Mouse (Mus musculus) stomach, embryonic 16.5 days (tissue): Measurements from ENCODE around the gene Zbtb38. TPM values are rescaled to one million over a fixed set of nuclear protein-coding genes. Genes with fewer than 3 reads are reported as not detected.

Source experiments
- ATAC-seq: fragments of 200-750 bp; cut with Nextera tagmentation; 2 replicates; pipeline ENCODE4 v1.8.0; 2017; ENCODE audit warnings: moderate number of reproducible peaks, moderate TSS enrichment; ENCODE audit not compliant: insufficient read depth, low FRiP score
- H3K27ac ChIP-seq: fragments of 300-500 bp; sonication (generic); 2 replicates; pipeline ENCODE4 v1.5.1; 2014; ENCODE audit warnings: low read length
- H3K27me3 ChIP-seq: fragments of 300-500 bp; sonication (generic); 2 replicates; pipeline ENCODE4 v1.6.1; 2014; ENCODE audit warnings: low read length, control low read depth, mixed read lengths; ENCODE audit not compliant: control insufficient read depth, insufficient read depth
- H3K36me3 ChIP-seq: fragments of 300-500 bp; sonication (generic); 2 replicates; pipeline ENCODE4 v1.6.1; 2014; ENCODE audit warnings: low read length; ENCODE audit not compliant: control insufficient read depth, insufficient read depth
- H3K4me1 ChIP-seq: fragments of 300-500 bp; sonication (generic); 2 replicates; pipeline ENCODE4 v1.6.1; 2014; ENCODE audit warnings: low read length, control low read depth, mixed read lengths; ENCODE audit not compliant: control insufficient read depth, insufficient read depth
- H3K4me2 ChIP-seq: fragments of 300-500 bp; sonication (generic); 2 replicates; pipeline ENCODE4 v1.6.1; 2014; ENCODE audit warnings: low read depth, low read length, mixed read lengths
- H3K4me3 ChIP-seq: fragments of 300-500 bp; sonication (generic); replicated peaks from 2 replicates; pipeline ENCODE4 v1.5.1; 2014; ENCODE audit warnings: mild to moderate bottlenecking, low read length
- H3K9ac ChIP-seq: fragments of 300-500 bp; sonication (generic); 2 replicates; pipeline ENCODE4 v1.6.1; 2014; ENCODE audit warnings: low read length
- H3K9me3 ChIP-seq: fragments of 300-500 bp; sonication (generic); replicated peaks from 2 replicates; pipeline ENCODE4 v1.6.1; 2016; ENCODE audit warnings: low read length, control low read depth; ENCODE audit not compliant: control insufficient read depth
- WGBS: fragments of 180-500 bp; shearing (Covaris S2); extraction: QIAGEN DNeasy Blood & Tissue Kit; methylation state at CpG from one replicate; pipeline ENCODE4 v1.1.7; 2014; 5-methylcytosine and 5-hydroxymethylcytosine counted together
- polyA plus RNA-seq: library from polyadenylated mRNA; unstranded; fragments of >200 nt; fragmentation: Nextera tagmentation; extraction: Ambion mirVana; gene quantifications from 2 replicates; pipeline ENCODE4 v1.2.1, GENCODE M21; 2015

Gene Zbtb38
- polyA plus RNA-seq, 1 experiment from 2014 or later: 19.4 TPM

DNA sequence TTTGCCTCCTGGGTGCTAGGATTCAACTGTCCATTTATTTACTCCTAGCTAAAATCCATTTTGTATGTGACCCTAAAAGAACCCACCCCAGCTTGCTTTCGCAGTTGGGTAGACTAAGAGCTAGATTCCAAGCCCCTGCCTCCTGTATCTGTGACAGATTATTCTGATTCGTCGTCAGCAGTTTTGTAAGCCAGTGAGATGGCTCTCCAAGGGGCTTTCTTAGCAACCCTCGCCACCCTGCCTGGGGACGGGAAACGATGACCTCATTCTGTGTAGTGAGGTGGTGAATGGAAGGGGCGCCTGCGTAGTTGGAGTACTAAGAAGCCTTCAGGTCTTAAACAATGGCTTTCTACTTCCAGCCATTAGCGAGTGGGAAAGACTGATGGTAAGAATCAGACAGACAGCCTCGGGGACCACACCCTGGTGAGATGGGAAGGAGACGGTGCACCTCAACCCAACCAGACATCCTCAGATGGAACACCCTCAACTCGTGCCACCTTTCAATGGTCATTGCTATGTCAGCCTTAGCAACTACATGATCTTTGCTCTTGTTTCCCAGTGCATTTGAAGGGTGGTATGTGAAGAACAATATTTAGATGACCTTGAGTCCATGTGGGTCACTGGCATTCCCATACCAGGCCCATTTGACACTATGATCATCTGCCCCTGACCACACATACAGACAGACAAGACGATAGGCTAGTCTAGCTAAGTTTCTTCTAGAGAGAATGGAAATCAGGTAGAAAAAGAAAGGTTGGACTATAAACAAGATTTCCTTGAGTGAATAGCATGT is 13.9 kb downstream of the Zbtb38 start:
- Histone ChIP-seq H3K9ac (no peak overlapping the region), H3K4me3 (no peak overlapping the region), H3K27ac (no peak overlapping the region), H3K4me2 (no peak overlapping the region), H3K4me1 (peaks cover 8% of the 10 kb centered on the region; the same call in 1 of the 2 replicates), H3K27me3 (no peaks in the 10 kb centered on the region), H3K36me3 (no peaks in the 10 kb centered on the region), H3K9me3 (no peaks in the 10 kb centered on the region)
- 87% methylated on average over 13 of the region's 13 CpGs for whole genome bisulfite sequencing
- no peak for ATAC-seq

DNA sequence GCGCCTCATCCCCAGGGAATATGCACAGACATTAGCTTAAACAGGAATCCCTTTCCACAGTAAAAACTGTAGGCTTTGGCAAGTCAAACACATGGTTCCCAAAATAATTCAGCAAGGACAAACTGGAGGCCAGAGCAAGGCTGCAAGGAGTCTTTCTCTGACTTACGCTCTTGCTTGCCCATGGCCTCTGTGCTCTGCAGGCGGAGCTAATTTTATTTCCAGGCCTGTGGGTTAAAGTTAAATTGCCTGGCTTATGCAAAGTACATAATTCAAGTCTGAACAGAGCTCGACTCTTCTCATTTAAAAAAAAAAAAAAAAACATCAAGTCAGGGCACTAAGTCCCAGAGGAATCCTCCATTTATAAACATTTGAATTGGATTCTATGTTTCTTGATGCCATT is 16.7 kb downstream of the Zbtb38 start:
- Histone ChIP-seq H3K4me2 (no peak overlapping the region), H3K4me1 (peaks cover 7% of the 10 kb centered on the region), H3K9me3 (no peaks in the 10 kb centered on the region), H3K9ac (no peak overlapping the region), H3K36me3 (no peaks in the 10 kb centered on the region), H3K27ac (peak overlapping the region; percentile 56), H3K27me3 (no peaks in the 10 kb centered on the region), H3K4me3 (no peak overlapping the region)
- ATAC-seq: no peak
- WGBS: 51% methylated on average over 4 of the region's 4 CpGs

DNA sequence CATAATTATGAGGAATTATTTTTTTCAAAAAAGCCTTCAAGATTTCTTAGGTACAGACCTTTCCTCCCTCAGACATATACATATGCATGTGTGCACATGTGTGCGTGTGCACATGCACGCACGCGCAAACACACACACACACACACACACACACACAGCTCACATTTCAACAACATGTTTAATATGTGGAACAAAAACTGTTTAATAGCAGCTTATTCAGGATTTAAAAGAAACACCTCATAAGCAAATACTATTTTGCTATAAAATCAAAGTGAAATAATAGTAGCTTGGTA is 19.3 kb downstream of the Zbtb38 start:
- H3K27me3 ChIP-seq: no peaks in the 10 kb centered on the region
- H3K27ac ChIP-seq: no peak overlapping the region
- no peak overlapping the region for H3K9ac ChIP-seq
- H3K4me2 ChIP-seq: no peak overlapping the region; the same call in 1 of the 2 replicates
- H3K36me3 ChIP-seq: no peaks in the 10 kb centered on the region
- H3K4me1 ChIP-seq: peaks cover 6% of the 10 kb centered on the region; the same call in 1 of the 2 replicates
- ATAC-seq: no peak
- no peak overlapping the region for H3K4me3 ChIP-seq
- no peaks in the 10 kb centered on the region for H3K9me3 ChIP-seq
- 91% methylated on average over 4 of the region's 4 CpGs for whole genome bisulfite sequencing

DNA sequence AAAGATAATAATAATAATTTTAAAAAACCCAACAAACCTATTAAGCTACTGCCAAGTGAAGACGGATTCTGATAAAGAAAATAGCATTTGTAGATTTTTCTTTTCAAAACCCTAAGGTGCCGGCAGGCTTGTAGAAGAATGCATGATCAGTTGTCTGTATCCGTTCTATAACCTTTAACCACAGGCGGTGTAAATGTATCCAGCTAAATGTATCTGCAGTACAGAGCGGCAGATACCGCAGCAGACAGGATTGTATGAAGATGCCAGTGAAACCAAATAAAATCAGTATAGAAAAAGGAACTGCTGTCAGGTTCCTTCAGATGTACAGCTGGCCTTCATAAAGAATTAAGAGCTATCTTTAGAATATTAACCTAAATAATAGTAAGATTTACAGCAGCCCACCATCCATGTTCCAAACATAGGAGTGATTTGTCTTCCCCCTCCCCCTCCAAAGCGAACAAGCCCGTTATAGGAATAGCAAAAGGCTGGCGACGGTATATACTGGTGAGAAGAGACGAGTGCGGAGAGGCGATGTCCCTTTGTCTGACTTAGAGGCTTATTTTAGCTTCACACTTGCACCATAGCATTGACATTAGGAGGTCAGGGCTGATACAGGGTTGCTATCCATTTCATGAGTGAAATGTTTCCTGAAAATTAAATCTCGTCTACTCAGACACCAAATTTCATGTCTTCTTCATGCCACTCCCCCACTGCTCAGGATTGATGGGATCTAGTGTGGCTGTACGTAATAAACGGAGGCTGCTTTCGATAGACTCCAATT is 19.8 kb downstream of the Zbtb38 start:
- H3K27ac ChIP-seq: no peak overlapping the region
- ATAC-seq: no peak
- H3K9ac ChIP-seq: no peak overlapping the region
- H3K4me1 ChIP-seq: peaks cover 6% of the 10 kb centered on the region
- WGBS: 50% methylated on average over 17 of the region's 17 CpGs
- H3K27me3 ChIP-seq: no peaks in the 10 kb centered on the region
- no peaks in the 10 kb centered on the region for H3K9me3 ChIP-seq
- H3K4me2 ChIP-seq: peak overlapping the region; percentile 23
- H3K4me3 ChIP-seq: no peak overlapping the region
- no peaks in the 10 kb centered on the region for H3K36me3 ChIP-seq

DNA sequence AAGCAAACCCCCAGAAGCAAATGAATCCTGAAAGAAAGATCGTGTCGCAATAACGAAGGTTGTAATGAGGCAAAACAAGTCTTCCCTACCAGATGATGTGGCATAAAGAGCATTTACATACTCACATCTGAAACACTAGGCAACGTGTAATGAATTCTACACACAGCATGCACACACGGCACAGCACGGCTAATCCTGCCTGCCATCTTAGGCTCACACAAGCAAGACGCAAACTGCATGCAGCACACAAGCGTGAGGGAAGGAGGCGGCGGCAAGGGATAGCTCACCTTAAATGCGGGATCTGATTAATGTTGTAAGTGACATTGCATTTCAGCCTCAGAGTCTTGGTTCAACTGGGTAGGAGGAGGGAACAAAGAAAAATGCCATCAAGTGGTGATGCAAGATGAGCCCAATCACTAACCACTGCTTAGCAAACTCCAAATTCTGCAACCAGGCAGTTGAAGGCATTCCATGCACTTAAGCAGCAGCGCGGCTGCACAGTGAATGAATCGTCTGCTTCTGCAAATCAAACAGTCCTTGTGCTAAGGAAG is 20.6 kb downstream of the Zbtb38 start:
- H3K9me3 ChIP-seq: no peaks in the 10 kb centered on the region

DNA sequence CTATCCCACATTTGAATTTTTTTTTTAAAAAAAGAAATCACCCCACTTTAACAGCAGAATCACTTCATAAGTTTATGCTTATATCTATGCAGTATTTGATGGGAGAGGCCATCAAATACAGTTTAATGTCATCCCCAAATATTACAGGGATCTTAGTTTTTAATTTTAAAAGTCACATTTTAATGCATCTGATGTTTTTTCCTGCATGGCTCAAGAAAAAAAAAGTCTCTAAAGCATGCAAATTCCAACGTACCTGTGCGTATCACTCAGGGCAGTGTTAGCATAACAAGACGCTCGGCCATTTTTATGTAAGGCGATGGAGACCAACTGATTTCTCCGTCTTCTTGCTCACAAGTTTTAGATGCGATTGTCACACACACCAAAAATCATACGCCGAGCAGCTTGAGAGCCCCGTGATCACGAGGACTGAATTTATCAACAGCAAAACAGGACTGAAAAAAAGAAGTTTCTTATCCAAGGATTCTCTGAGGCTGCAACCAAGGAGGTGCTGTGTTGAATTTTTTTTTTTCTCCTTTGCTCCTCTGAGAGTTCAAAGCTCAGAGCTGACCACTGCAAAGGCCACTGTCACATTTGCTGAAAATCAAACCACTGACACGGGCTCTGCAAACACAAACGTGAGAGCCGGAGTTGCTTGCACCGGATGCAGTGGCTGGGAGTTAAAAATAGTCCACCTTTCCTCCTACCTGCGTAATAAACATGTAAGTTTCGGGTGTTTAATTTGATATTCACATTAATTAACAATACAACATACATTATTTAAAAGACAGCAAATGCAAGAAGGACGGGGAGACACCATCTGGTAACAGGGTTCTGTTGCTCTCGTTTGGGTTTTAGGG is 21.4 kb downstream of the Zbtb38 start:
- peaks cover 6% of the 10 kb centered on the region for H3K4me1 ChIP-seq
- no peak overlapping the region for H3K27ac ChIP-seq
- ATAC-seq: no peak
- no peaks in the 10 kb centered on the region for H3K36me3 ChIP-seq
- H3K9me3 ChIP-seq: no peaks in the 10 kb centered on the region
- H3K4me2 ChIP-seq: no peak overlapping the region
- H3K4me3 ChIP-seq: no peak overlapping the region
- H3K9ac ChIP-seq: no peak overlapping the region
- H3K27me3 ChIP-seq: no peaks in the 10 kb centered on the region
- WGBS: 83% methylated on average over 19 of the region's 19 CpGs

More for the DNA sequence above, 20.6 kb downstream of the Zbtb38 start:
- Histone ChIP-seq H3K4me1 (peaks cover 6% of the 10 kb centered on the region), H3K27ac (no peak overlapping the region), H3K9ac (no peak overlapping the region), H3K36me3 (no peaks in the 10 kb centered on the region), H3K4me3 (0 out of 2 replicates have a peak overlapping the region, but pooled peaks have one; percentile 0), H3K4me2 (peak overlapping the region; percentile 23), H3K27me3 (no peaks in the 10 kb centered on the region)
- ATAC-seq: no peak
- 45% methylated on average over 14 of the region's 14 CpGs for WGBS

DNA sequence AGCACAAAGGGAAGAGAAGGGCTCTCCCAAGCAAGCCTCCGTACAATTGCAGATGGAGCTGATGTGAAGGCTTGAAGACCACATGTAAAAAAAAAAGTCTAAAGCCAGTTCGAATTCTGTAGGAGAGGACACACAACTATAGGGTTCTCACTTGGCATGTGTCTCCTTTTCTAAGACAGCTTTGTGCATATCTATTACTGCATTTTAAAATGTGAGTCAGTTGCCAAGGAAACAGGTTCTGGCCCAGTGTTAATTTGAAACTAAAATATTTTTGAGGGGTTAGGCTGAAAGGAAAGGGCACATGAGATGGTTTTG is 22.4 kb downstream of the Zbtb38 start:
- no peak for ATAC-seq
- H3K4me1 ChIP-seq: peaks cover 2% of the 10 kb centered on the region
- H3K9ac ChIP-seq: no peak overlapping the region
- no peaks in the 10 kb centered on the region for H3K9me3 ChIP-seq
- H3K4me2 ChIP-seq: no peak overlapping the region
- no peaks in the 10 kb centered on the region for H3K27me3 ChIP-seq
- H3K27ac ChIP-seq: no peak overlapping the region
- H3K36me3 ChIP-seq: no peaks in the 10 kb centered on the region
- 83% methylated on average over 2 of the region's 2 CpGs for WGBS
- no peak overlapping the region for H3K4me3 ChIP-seq

DNA sequence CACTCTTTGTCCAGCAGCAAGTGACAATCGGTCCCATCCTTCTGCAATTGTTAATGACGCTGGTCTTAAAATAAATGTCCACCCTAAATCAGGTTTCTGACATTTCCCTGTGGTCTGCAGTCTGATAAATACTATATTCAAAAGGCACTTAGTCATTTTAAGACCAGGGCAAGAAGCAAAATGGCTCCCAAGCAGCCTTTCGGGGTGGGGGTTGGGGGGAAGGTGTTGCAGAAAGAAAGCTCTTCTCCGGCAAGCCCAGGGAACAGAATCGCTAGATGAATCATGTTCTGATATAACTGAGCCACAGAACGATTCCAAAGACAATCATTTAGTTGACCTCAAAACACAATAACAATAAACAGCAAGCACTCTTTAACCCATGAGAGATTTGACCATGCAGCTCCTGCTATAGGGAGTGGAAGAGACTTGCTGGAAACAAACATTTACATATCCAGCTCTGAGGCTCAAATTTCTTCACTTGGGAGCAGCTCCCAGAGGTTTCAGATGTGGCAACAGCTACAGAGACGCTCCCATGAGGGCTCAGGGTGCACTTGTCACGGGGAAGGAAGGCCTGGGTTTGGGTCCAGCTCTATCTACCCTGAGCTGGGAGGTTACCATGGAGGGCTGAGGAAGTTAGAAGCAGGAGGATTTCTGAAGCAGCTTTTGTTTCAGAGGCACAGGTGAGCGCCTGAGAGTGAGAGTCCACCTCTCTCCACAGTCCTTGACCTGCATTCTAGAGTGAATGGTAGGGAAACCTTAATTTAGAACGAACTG is 22.9 kb downstream of the Zbtb38 start:
- H3K27ac ChIP-seq: no peak overlapping the region

More for the DNA sequence above, 22.9 kb downstream of the Zbtb38 start:
- Histone ChIP-seq H3K9me3 (no peaks in the 10 kb centered on the region), H3K36me3 (no peaks in the 10 kb centered on the region), H3K27me3 (no peaks in the 10 kb centered on the region), H3K4me1 (peaks cover 2% of the 10 kb centered on the region), H3K9ac (no peak overlapping the region), H3K4me3 (no peak overlapping the region), H3K4me2 (no peak overlapping the region)
- WGBS: 62% methylated on average over 10 of the region's 10 CpGs
- no peak for ATAC-seq
